Mouse (Mus musculus) heart, embryonic 10.5 days (tissue): ENCODE measurements around the gene Cttnbp2. TPM values are rescaled to one million over a fixed set of nuclear protein-coding genes. Genes with fewer than 3 reads are reported as not detected.
"Not testable (repeated sequence)": the region's sequence is repeated elsewhere in the genome, so short reads cannot be mapped to it uniquely, and the experiment has no call there.

Experiments used
- DNase-seq: peaks from one replicate; pipeline ENCODE4 v3.0.0-alpha.2; 2017; ENCODE audit warnings: low spot score
- H3K27ac ChIP-seq: fragments of 300-500 bp; sonication (generic); 2 replicates; pipeline ENCODE4 v1.5.1; 2016; ENCODE audit warnings: mild to moderate bottlenecking
- H3K27me3 ChIP-seq: fragments of 300-500 bp; sonication (generic); 2 replicates; pipeline ENCODE4 v1.6.1; 2016; ENCODE audit warnings: mild to moderate bottlenecking; ENCODE audit not compliant: poor library complexity, insufficient read depth, severe bottlenecking
- H3K36me3 ChIP-seq: fragments of 300-500 bp; sonication (generic); 2 replicates; pipeline ENCODE4 v1.6.1; 2016; ENCODE audit warnings: mild to moderate bottlenecking, moderate library complexity
- H3K4me1 ChIP-seq: fragments of 300-500 bp; sonication (generic); 2 replicates; pipeline ENCODE4 v1.6.1; 2016; ENCODE audit warnings: mild to moderate bottlenecking
- H3K4me3 ChIP-seq: fragments of 300-500 bp; sonication (generic); 2 replicates; pipeline ENCODE4 v1.5.1; 2016; ENCODE audit warnings: mild to moderate bottlenecking, moderate library complexity
- H3K9me3 ChIP-seq: fragments of 300-500 bp; sonication (generic); 2 replicates; pipeline ENCODE4 v1.6.1; 2016; ENCODE audit warnings: mild to moderate bottlenecking, moderate library complexity
- WGBS: fragments of 180-500 bp; shearing (Covaris S2); methylation state at CpG from one replicate; pipeline ENCODE4 v1.1.7; 2016; 5-methylcytosine and 5-hydroxymethylcytosine counted together
- polyA plus RNA-seq: library from polyadenylated mRNA; unstranded; fragments of >200 nt; fragmentation: Nextera tagmentation; extraction: Ambion mirVana; gene quantifications from 2 replicates; pipeline ENCODE4 v1.2.1, GENCODE M21; 2016

The Cttnbp2 gene
- polyA plus RNA-seq, 1 experiment from 2014 or later = 9.2 TPM

DNA sequence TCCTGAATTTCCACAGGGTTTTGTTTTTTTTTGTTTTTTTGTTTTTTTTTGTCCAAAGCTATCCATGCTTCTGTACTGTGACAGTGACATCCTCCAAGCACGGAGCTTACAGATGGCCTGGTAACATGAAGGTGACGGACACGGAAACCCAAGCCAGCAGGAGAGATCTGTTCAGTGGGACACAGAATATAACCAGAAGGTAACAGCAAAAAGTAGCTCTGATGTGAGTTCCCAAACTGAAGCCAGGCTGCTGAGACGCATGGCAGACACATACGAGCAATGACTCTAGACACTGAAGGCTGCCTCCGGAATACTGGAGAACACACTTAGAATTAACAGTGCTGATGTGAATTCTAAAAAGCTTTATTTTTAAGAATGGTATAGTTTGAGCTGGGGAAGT is 89.8 kb downstream of the Cttnbp2 start:
- no peak overlapping the region for H3K27ac ChIP-seq
- no peaks in the 10 kb centered on the region for H3K27me3 ChIP-seq
- H3K36me3 ChIP-seq = no peaks in the 10 kb centered on the region
- H3K4me3 ChIP-seq = no peak overlapping the region
- DNase-seq = no peak
- no peaks in the 10 kb centered on the region for H3K4me1 ChIP-seq
- WGBS = 85% methylated on average over 6 of the region's 6 CpGs
- no peaks in the 10 kb centered on the region for H3K9me3 ChIP-seq

DNA sequence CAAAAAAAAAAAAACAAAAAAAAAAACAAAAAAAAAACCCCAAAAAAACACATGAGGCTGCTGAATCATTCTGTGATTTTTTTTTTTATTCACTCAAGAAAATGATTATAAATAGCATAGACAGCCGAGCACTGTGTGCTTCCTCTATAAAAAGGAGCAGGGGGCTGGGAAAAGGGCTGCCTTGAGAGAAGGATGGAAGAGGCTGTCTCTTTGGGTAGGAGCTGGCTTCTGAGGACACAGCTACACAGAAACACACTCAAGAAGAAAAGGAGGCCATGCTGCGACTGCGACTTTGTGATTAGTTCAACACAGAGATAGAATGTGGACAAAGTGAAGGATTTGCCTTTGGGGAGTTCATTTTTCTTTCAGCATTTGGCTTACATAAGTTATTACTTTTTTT is 90.3 kb downstream of the Cttnbp2 start:
- H3K36me3 ChIP-seq = no peaks in the 10 kb centered on the region
- 70% methylated on average over 3 of the region's 3 CpGs for WGBS
- no peak overlapping the region for H3K4me3 ChIP-seq
- H3K4me1 ChIP-seq = no peaks in the 10 kb centered on the region
- H3K9me3 ChIP-seq = no peaks in the 10 kb centered on the region
- DNase-seq = no peak
- no peak overlapping the region for H3K27ac ChIP-seq
- no peaks in the 10 kb centered on the region for H3K27me3 ChIP-seq

DNA sequence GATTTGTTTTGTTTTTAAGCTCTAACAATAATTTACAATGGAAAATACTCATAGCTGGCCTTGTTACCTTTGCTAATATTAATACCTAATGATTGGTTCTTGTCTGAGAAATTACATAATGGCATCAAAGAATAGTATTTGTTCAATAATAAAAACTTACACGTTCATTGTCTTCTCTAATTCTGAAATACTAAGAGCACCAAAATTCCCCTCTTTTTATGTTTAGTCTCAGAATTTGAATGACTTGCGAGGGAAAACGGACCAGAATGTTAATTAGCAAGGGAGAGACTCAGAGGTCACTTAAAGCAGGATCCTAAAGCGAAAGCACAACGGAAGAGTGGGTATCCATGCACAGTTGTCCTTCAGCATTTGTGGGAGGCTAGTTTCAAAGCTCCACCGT is 91.5 kb downstream of the Cttnbp2 start:
- Histone ChIP-seq H3K9me3 (no peaks in the 10 kb centered on the region), H3K4me1 (no peaks in the 10 kb centered on the region)
- 77% methylated on average over 6 of the region's 6 CpGs for WGBS

DNA sequence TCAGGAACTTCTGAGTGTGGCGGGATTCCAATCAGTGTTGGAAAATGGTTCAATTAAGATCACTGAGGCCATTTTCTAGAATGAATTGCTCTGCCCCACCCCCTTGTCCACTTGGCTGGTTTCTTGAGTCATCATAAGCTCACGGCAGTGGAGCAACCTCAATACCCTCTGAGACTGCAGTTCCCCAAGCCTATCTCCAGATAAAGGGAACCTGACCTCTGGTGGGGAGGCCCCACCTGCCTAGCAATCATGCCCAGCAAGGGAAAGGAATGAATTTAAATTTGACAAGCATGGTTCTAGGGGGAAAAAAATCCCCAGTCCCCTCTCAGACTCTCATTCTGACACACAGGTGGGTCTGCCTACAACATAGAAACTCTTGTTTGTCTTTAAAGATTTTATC is 93.1 kb downstream of the Cttnbp2 start:
- no peak overlapping the region for H3K4me3 ChIP-seq
- DNase-seq = no peak
- no peaks in the 10 kb centered on the region for H3K36me3 ChIP-seq
- H3K27me3 ChIP-seq = no peaks in the 10 kb centered on the region
- no peaks in the 10 kb centered on the region for H3K4me1 ChIP-seq
- H3K9me3 ChIP-seq = no peaks in the 10 kb centered on the region
- WGBS = 70% methylated on average over 2 of the region's 2 CpGs
- H3K27ac ChIP-seq = no peak overlapping the region

More for the DNA sequence above, 91.5 kb downstream of the Cttnbp2 start:
- no peaks in the 10 kb centered on the region for H3K27me3 ChIP-seq
- no peak overlapping the region for H3K27ac ChIP-seq
- no peaks in the 10 kb centered on the region for H3K36me3 ChIP-seq
- H3K4me3 ChIP-seq = no peak overlapping the region
- DNase-seq = no peak

DNA sequence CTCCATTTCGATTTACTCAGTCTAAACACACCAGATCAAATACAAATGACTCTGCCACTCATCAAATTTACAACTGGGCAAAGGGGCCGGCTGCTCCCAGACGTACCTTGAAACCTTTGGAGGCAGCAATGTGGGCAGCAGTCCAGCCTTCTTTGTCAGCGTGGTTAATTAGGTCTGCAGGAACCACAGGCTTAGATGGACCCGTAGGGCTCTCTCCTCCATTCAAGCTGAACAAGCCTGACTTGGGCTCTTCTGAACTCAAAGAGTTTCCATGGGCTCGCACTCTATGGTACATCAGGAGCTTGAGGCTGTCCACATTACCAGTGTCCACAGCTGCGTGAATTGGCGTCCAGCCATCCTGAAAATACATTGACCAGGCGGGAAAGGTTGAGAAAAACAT is 94.0 kb downstream of the Cttnbp2 start:
- 84% methylated on average over 9 of the region's 9 CpGs for WGBS
- H3K4me1 ChIP-seq = no peaks in the 10 kb centered on the region
- H3K9me3 ChIP-seq = no peaks in the 10 kb centered on the region
- no peak for DNase-seq
- no peaks in the 10 kb centered on the region for H3K36me3 ChIP-seq
- no peak overlapping the region for H3K4me3 ChIP-seq
- no peak overlapping the region for H3K27ac ChIP-seq
- H3K27me3 ChIP-seq = no peaks in the 10 kb centered on the region

DNA sequence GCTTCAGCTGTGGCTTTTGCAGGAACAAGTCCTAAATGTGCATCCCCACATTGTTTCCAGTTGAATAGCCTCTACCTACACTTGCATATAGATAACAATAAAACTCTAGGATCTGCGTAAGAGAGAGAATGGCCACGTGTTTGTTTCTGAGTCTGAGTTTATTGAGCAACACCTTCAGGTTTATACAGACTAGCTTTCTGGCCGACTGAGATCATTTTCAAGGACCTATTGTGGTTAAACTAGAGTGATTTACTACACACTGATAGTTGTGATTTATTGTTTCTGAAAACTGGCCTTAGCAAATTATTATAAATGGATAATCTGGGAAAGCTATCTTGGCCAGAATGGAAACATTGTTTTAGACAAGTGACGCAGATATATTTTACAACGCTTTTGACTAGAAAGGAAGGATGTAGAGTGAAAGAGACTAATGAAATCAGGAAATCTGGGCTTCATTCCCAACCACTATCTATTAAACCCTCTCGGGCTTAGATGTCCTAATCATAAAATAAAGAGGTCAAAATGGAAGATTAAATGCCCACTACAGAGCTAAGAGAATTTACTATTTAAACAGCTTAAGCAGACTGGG is 96.7 kb downstream of the Cttnbp2 start:
- no peak overlapping the region for H3K4me3 ChIP-seq
- H3K27ac ChIP-seq = no peak overlapping the region
- H3K4me1 ChIP-seq = no peaks in the 10 kb centered on the region
- H3K27me3 ChIP-seq = no peaks in the 10 kb centered on the region
- H3K9me3 ChIP-seq = no peaks in the 10 kb centered on the region
- WGBS = 77% methylated on average over 6 of the region's 6 CpGs
- no peak for DNase-seq
- no peaks in the 10 kb centered on the region for H3K36me3 ChIP-seq

DNA sequence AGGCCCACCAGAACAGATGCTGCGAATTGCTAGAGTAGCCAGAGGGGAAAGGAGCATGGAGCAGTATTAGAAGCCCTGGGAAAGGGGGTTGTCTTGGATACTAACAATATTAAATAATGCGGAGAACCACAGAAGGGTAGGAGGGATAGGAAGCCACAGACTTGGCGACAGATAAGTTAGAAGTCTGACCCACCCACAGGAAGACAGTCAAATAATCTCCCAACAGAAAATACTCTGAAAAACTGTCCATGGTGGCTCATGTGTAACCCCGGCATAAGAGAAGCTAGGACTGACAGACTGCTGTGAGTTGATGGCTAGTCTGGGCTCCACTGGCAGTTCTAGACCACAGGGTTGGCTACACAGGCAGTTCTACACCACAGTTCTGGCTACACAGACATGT is 98.7 kb downstream of the Cttnbp2 start:
- no peaks in the 10 kb centered on the region for H3K36me3 ChIP-seq
- WGBS = 79% methylated on average over 4 of the region's 4 CpGs
- no peak overlapping the region for H3K4me3 ChIP-seq
- DNase-seq = no peak
- H3K27ac ChIP-seq = no peak overlapping the region
- no peaks in the 10 kb centered on the region for H3K27me3 ChIP-seq
- no peaks in the 10 kb centered on the region for H3K4me1 ChIP-seq
- H3K9me3 ChIP-seq = no peaks in the 10 kb centered on the region

DNA sequence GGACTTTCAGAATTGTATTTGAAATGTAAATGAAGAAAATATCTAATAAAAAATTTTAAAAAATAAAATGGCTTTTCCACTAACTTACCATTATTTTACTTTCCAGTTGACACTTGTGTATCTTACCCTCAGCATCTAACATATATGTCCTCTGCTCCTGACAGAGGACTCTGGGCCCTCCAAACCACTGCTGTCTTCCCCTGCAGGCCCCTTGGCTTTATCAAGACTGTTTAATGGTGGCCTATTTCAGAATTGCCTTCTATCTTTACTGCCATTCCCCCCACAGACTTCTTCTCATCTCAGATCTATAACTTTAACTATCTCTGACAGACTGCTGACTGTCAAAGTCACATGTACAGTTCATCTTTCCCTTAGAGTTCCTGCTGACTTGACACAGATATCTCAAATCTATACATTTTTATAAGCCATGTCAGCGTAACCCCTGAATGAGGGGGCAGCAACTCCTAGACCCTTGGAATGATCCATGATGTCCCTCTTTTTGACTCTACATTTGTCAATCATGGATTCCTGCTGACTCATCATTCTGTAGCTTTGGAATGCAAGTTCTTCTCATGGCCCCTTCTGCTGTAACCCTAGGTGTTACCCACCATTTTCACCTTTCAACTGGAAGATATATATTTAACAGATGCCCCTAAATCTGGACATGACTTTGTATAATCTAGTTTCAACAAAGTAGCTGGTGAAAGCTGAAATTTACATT is 103.0 kb downstream of the Cttnbp2 start:
- WGBS = 89% methylated on average over 1 of the region's 1 CpGs
- Histone ChIP-seq H3K27me3 (no peaks in the 10 kb centered on the region), H3K4me3 (no peak overlapping the region), H3K27ac (no peak overlapping the region), H3K9me3 (no peaks in the 10 kb centered on the region), H3K36me3 (no peaks in the 10 kb centered on the region), H3K4me1 (no peaks in the 10 kb centered on the region)
- no peak for DNase-seq

DNA sequence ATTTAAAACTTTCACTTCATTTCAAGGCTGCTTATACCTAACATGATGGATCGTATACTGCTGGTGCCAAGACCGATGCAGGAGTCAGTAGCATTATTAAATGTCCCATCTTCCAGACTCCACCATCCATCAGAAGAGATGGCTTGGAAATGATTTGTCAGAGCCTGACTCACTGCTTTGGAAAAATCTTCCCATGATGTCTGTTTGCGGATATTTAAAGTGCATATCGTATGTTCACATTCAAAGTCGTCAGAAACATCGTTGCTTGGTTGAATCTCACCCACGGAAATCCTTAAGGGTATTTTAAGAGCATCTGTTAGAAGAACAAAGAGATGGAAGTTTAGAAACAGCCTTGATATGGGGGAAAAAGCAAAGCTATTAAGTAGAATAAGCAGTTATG is 106.2 kb downstream of the Cttnbp2 start:
- H3K36me3 ChIP-seq = peaks cover 13% of the 10 kb centered on the region; the same call in 1 of the 2 replicates
- H3K4me1 ChIP-seq = no peaks in the 10 kb centered on the region
- no peaks in the 10 kb centered on the region for H3K27me3 ChIP-seq
- H3K4me3 ChIP-seq = no peak overlapping the region
- H3K27ac ChIP-seq = no peak overlapping the region
- no peak for DNase-seq
- no peaks in the 10 kb centered on the region for H3K9me3 ChIP-seq
- 93% methylated on average over 7 of the region's 7 CpGs for whole genome bisulfite sequencing

DNA sequence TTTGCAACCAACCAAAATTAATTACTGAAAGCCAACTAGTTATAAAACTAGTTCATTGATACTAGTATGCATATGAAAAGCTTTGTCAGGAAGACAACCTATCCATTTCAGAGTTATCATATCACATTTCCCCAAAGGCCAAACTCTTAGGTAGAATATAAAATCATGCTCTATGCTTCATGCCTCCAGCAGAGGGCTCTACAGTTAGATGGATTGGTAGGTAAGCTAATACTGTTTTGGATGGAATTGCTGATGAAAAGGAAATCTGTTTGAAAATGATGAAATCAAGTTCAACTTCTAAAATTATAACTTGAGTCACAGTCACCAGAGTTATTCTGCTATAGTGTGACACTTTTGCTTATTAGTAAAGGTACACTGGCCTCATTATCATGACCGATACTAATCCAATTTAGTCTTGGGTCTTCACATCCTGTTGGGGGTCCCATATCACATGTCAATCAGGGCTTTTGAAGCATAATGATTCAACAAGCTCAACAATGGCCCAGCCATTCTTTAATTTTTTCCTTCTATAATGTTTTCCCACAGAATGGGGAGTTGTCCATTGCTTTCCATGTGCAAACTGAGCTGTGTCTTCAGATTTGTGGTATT is 113.5 kb downstream of the Cttnbp2 start:
- Histone ChIP-seq H3K4me1 (no peaks in the 10 kb centered on the region), H3K27me3 (no peaks in the 10 kb centered on the region), H3K36me3 (peaks cover 13% of the 10 kb centered on the region; the same call in 1 of the 2 replicates), H3K27ac (no peak overlapping the region), H3K4me3 (no peak overlapping the region), H3K9me3 (no peaks in the 10 kb centered on the region)
- WGBS = 86% methylated on average over 1 of the region's 1 CpGs
- no peak for DNase-seq

DNA sequence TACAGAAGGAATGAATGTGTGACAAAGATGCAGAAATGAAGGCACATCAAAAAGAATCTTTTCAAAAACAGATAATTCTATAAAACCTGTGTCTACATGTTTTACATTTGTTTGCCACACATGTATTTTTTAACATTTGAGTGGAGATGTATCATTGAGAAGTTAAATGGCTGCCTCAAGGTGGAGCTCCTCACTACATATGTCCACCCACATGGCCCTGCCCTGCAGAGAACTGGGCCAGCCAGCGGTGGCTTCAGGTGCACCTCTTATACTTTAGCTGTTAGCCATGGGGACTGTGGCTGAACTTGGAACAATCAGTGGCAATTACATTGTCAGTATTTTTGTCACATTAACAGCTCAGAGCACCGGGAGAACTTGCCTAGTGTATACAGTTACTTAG is 133.3 kb downstream of the Cttnbp2 start:
- H3K4me1 ChIP-seq = no peaks in the 10 kb centered on the region
- no peaks in the 10 kb centered on the region for H3K27me3 ChIP-seq
- no peak overlapping the region for H3K27ac ChIP-seq
- no peak for DNase-seq
- WGBS = 77% methylated on average over 2 of the region's 2 CpGs
- no peaks in the 10 kb centered on the region for H3K9me3 ChIP-seq
- H3K4me3 ChIP-seq = no peak overlapping the region
- 0 out of 2 replicates have a peak, but pooled peaks cover 4% of the 10 kb centered on the region for H3K36me3 ChIP-seq

DNA sequence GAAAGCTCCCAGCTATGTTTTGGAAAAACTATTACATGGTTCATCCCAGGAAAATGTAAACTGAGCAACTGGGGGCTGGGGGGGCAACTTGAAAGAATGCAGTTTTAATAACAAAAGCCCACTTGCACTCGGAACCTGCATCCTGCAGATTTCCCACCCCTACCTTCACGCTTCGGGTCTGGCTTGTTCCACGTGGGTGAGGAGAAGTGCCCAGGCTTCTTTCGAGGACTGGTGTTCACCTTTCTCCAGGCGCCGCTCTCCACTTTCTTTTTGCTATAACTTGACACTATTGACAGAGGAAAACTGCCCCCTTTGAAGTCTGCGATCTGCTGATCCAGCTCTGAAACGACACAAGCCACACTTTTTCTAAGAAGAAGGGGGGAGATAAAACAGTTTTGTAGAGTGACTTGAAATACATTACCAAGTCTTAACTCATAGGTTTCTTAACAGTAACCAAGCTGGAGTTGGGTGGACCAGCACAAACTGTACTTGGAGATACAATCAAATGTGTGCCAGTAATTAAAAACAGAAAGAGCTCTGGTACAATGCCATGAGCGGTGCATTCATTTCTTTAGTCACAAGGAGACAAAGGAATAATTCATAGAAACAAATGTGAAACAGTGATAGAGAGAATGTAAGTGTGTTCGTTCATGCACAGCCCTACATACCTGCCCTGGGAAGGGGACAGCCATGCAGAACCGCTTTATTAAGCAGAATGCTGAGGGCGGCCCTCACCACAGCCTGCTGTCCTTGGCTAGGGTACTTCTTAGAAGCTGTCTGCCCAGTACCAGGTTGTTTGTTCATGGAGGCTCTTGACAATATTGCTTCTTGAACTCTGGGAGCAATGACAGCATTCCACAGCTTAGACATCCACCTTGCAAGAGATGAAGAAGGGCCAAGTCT is 134.1 kb downstream of the Cttnbp2 start:
- no peak for DNase-seq
- H3K9me3 ChIP-seq = no peaks in the 10 kb centered on the region
- H3K27ac ChIP-seq = no peak overlapping the region
- no peak overlapping the region for H3K4me3 ChIP-seq
- no peaks in the 10 kb centered on the region for H3K4me1 ChIP-seq
- H3K36me3 ChIP-seq = 0 out of 2 replicates have a peak, but pooled peaks cover 4% of the 10 kb centered on the region
- no peaks in the 10 kb centered on the region for H3K27me3 ChIP-seq
- 78% methylated on average over 13 of the region's 13 CpGs for WGBS

DNA sequence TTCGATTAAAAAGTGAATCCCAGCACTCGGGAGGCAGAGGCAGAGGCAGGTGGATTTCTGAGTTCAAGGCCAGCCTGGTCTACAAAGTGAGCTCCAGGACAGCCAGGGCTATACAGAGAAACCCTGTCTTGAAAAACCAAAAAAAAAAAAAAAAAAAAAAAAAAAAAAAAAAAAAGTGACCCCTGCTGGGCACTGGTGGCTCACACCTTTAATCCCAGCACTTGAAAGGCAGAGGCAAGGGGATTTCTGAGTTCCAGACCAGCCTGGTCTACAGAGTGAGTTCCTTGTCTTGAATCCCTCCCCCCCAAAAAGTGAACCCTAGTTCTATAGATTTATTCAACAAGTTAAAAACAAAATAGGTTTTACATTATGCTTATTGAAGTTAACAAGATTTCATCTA is 136.9 kb downstream of the Cttnbp2 start:
- not testable (repeated sequence) for H3K27me3 ChIP-seq, DNase-seq, H3K36me3 ChIP-seq, H3K9me3 ChIP-seq, H3K4me1 ChIP-seq, H3K27ac ChIP-seq, H3K4me3 ChIP-seq
- 84% methylated on average over 2 of the region's 2 CpGs for WGBS
